ENCODE assay signal across 16 mouse cellular contexts in genomic region chr17:12213430-12213829, GRCm38 (mm10).
"Had no signal": no experiment of that assay in that cellular context is flagged by ENCODE, and none has a peak within 500 bp of the region (broad histone marks: within the 10 kb centered on the region; RNA-seq: fewer than 3 reads in every experiment).

No protein-coding gene starts in this region.

- H3K9me3 ChIP-seq: midbrain, embryonic 10.5 days; midbrain, embryonic 12.5 days; neural tube, embryonic 13.5 days; neural tube, embryonic 15.5 days had no signal

- H3K27ac ChIP-seq: liver, embryonic 14.5 days; midbrain, embryonic 10.5 days; midbrain, embryonic 12.5 days; neural tube, embryonic 13.5 days; neural tube, embryonic 15.5 days had no signal

- DNase-seq: lung, adult 18-20 months; lung, embryonic 14.5 days; lung, postnatal 10 days; lung, postnatal 4 days; midbrain, embryonic 14.5 days; spleen, adult 18-20 months; thymus, adult 2 months; thymus, postnatal 25 days; thymus, postnatal 4 days had no signal

- H3K4me2 ChIP-seq: lung, embryonic 14.5 days; midbrain, embryonic 12.5 days; neural tube, embryonic 13.5 days; neural tube, embryonic 15.5 days had no signal

- H3K27me3 ChIP-seq: midbrain, embryonic 12.5 days; neural tube, embryonic 13.5 days; neural tube, embryonic 15.5 days had no signal

- H3K4me1 ChIP-seq: midbrain, embryonic 12.5 days; neural tube, embryonic 15.5 days had no signal

- H3K4me3 ChIP-seq: midbrain, embryonic 10.5 days; midbrain, embryonic 12.5 days; myocyte; neural tube, embryonic 13.5 days; neural tube, embryonic 15.5 days had no signal

- H3K9ac ChIP-seq: liver, embryonic 14.5 days; lung, embryonic 14.5 days; midbrain, embryonic 12.5 days; neural tube, embryonic 13.5 days; neural tube, embryonic 15.5 days had no signal

- ATAC-seq: midbrain, embryonic 16.5 days had no signal
